Mouse (Mus musculus) lung, embryonic 14.5 days (tissue): ENCODE data around the gene Spata5. TPM values are rescaled to one million over a fixed set of nuclear protein-coding genes. Genes with fewer than 3 reads are reported as not detected.
"Not testable (repeated sequence)": the region's sequence is repeated elsewhere in the genome, so short reads cannot be mapped to it uniquely, and the experiment has no call there.

Source experiments
- ATAC-seq: fragments of 200-750 bp; cut with Nextera tagmentation; 2 replicates; pipeline ENCODE4 v1.8.0; 2017; ENCODE audit warnings: mild to moderate bottlenecking, moderate TSS enrichment, moderate library complexity; ENCODE audit not compliant: insufficient read depth
- DNase-seq: peaks from one replicate; pipeline ENCODE4 v3.0.0-alpha.2; 2015
- H3K27ac ChIP-seq: fragments of 300-500 bp; sonication (generic); 2 replicates; pipeline ENCODE4 v1.5.1; 2014; ENCODE audit warnings: low read depth, mild to moderate bottlenecking, moderate library complexity
- H3K27me3 ChIP-seq: fragments of 300-500 bp; sonication (generic); 2 replicates; pipeline ENCODE4 v1.6.1; 2014; ENCODE audit warnings: low read length, control low read depth; ENCODE audit not compliant: insufficient read depth
- H3K36me3 ChIP-seq: fragments of 300-500 bp; sonication (generic); 2 replicates; pipeline ENCODE4 v1.6.1; 2014; ENCODE audit warnings: control low read depth; ENCODE audit not compliant: insufficient read depth
- H3K4me1 ChIP-seq: fragments of 300-500 bp; sonication (generic); 2 replicates; pipeline ENCODE4 v1.6.1; 2014; ENCODE audit warnings: antibody characterized with exemption, control low read depth; ENCODE audit not compliant: insufficient read depth
- H3K4me2 ChIP-seq: fragments of 300-500 bp; sonication (generic); 2 replicates; pipeline ENCODE4 v1.6.1; 2014; ENCODE audit warnings: mild to moderate bottlenecking
- H3K4me3 ChIP-seq: fragments of 300-500 bp; sonication (generic); 2 replicates; pipeline ENCODE4 v1.5.1; 2014; ENCODE audit warnings: low read depth, low read length
- H3K9ac ChIP-seq: fragments of 300-500 bp; sonication (generic); 2 replicates; pipeline ENCODE4 v1.6.1; 2014
- H3K9me3 ChIP-seq: fragments of 300-500 bp; sonication (generic); 2 replicates; pipeline ENCODE4 v1.6.1; 2016; ENCODE audit warnings: low read depth, low read length, control low read depth
- CTCF ChIP-seq: IDR thresholded peaks from 2 replicates; pipeline ENCODE4 v1.5.1; 2016; ENCODE audit warnings: antibody characterized with exemption, low read depth
- WGBS: fragments of 180-500 bp; shearing (Covaris S2); extraction: QIAGEN DNeasy Blood & Tissue Kit; methylation state at CpG from one replicate; pipeline ENCODE4 v1.1.7; 2014; 5-methylcytosine and 5-hydroxymethylcytosine counted together
- polyA plus RNA-seq: library from polyadenylated mRNA; unstranded; fragments of >200 nt; fragmentation: Nextera tagmentation; extraction: Ambion mirVana; gene quantifications from 2 replicates; pipeline ENCODE4 v1.2.1, GENCODE M21; 2014

Gene Spata5
- polyA plus RNA-seq, 1 experiment from 2014 or later, result 42.0 TPM

DNA sequence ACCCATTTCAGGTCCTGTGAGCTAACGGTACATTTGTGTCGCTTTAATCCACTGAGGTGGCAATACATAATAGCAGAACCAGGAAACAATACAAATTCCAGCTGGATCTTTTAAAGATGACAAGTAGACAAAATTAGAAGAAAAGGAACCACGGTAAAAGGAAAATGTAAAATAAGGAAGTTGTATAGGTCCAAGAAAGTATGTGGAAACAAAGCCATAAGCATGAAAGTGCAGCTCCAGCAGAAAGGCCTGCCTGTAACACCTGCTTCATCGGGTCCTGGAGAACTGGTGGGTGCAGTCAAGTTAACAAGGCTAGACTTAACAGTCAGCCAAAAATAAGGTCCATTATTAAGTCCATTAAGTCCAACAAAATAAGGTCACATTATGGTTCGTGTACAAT lies 164.9 kb downstream of the Spata5 start:
- H3K27ac ChIP-seq, result no peak overlapping the region
- H3K9ac ChIP-seq, result no peak overlapping the region
- peaks cover 7% of the 10 kb centered on the region for H3K4me1 ChIP-seq
- H3K27me3 ChIP-seq, result no peaks in the 10 kb centered on the region
- H3K9me3 ChIP-seq, result no peaks in the 10 kb centered on the region
- no peak overlapping the region for H3K4me2 ChIP-seq
- WGBS, result 78% methylated on average over 5 of the region's 5 CpGs
- TF ChIP-seq CTCF, result no peak
- DNase-seq, result no peak
- H3K36me3 ChIP-seq, result peaks cover 3% of the 10 kb centered on the region; the same call in 1 of the 2 replicates
- ATAC-seq, result no peak
- no peak overlapping the region for H3K4me3 ChIP-seq

DNA sequence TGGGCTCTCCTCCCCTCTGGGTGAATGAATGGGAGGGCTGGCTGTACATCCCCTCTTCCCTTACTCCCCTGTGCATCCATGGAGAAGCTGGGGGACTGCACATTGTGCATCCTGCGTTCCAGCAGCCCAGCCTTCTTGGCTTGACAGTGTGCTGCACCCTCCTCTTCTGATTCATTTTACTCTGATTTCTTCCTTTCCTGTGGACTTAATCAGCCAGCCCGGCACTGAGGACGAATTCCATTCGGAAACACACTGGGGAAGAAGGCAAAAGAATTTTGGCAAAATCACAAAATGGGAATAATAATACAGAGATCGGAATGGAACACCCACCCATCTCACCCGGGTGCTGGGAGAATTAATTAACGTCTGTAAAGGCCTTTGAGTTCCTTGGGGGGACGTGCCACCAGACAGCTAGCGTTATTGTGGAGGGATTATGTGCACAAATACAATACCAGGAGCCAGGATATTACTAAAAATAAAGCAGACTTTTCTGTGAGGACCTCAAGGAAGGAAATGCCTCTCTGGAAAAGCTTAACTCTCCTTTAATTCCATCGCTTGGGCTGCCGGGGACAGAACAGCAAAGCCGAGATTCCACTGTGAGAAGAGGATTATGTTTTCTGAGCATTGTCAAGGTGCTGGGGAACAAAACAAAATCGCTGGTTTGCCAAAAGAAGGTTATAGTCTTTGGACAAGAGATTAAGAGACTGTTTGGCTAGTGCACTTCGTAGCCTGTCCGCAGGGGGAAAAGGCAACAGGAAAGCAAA lies 166.5 kb downstream of the Spata5 start:
- Histone ChIP-seq H3K36me3 (no peaks in the 10 kb centered on the region), H3K27ac (peak overlapping the region; percentile 77), H3K27me3 (no peaks in the 10 kb centered on the region), H3K9me3 (no peaks in the 10 kb centered on the region), H3K4me2 (peak overlapping the region; percentile 55), H3K9ac (peak overlapping the region; percentile 41; the same call in 1 of the 2 replicates), H3K4me3 (peak overlapping the region; percentile 11; the same call in 1 of the 2 replicates), H3K4me1 (peaks cover 7% of the 10 kb centered on the region)
- DNase-seq (peak; percentile 64), ATAC-seq (no peak; the same call in 1 of the 2 replicates)
- WGBS, result 20% methylated on average over 15 of the region's 15 CpGs
- TF ChIP-seq CTCF, result no peak

DNA sequence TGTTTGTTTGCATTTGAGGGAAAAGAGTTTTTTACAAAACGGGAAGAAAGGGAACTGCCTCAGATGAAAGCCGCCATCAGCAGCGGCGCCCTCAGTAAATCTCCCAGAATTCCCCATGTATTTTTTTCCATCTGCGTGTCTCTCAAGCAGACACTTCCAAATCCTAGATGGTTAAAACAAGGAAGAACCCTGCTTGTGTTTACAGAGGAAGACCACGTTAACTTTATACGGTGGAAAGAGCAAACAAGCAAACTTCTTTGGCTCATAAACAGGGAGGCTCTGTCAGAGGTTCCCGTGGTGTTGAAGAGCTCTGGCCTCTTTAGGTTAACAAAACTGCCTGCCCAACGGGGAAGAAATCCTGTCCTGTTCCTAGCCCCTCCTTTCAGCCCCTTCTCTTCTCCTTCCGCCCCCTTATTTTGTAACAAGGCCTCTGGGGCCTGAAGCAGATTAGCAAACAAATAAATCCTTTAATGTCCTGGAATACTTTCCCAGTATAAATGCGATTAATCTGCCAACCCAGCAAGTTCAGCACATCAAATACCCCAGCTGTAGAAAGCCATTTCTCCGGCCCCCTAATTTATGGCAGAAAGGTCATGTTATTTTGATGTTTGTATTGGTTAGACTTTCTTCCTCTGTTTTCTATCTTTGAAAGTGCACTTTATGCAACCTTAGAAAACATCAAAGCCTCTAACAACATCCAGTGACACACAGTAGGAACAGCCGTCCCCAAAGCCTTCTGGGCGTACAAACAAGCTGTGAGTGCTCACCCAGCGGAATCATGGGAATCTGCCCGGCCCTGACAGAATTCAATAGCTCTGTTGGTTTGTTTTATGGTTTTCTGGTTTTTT lies 167.3 kb downstream of the Spata5 start:
- H3K9ac ChIP-seq, result peak overlapping the region; percentile 41
- no peaks in the 10 kb centered on the region for H3K9me3 ChIP-seq
- WGBS, result 31% methylated on average over 16 of the region's 16 CpGs
- H3K4me1 ChIP-seq, result peaks cover 7% of the 10 kb centered on the region
- H3K27me3 ChIP-seq, result no peaks in the 10 kb centered on the region
- TF ChIP-seq CTCF, result no peak
- peak overlapping the region; percentile 11; the same call in 1 of the 2 replicates for H3K4me3 ChIP-seq
- H3K4me2 ChIP-seq, result peak overlapping the region; percentile 55
- H3K27ac ChIP-seq, result peak overlapping the region; percentile 77
- ATAC-seq (0 out of 2 replicates have a peak, but pooled peaks have one; percentile 21), DNase-seq (peak; percentile 47)
- no peaks in the 10 kb centered on the region for H3K36me3 ChIP-seq

DNA sequence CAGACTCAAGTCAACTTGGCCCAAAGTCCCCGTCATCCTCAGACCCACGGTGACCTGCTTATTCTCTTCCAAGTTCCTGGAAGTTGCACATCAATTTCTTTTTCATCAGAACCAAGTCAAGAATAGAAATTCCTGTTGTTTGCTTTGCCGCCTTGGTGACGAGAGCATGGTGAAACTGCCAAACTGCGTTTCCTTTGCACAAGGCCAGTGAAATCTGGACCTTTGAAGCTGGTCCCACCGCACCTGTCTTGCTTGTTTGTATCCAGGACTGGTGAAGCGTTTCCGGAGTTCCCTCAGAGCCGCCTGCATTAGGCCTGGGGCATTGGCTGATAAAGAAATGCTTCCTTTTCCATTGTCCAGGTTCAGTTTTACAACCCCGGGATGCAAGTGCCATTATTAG lies 176.0 kb downstream of the Spata5 start:
- peak; percentile 47 for DNase-seq
- Histone ChIP-seq H3K9me3 (no peaks in the 10 kb centered on the region), H3K9ac (no peak overlapping the region), H3K4me3 (no peak overlapping the region), H3K27me3 (no peaks in the 10 kb centered on the region), H3K4me2 (no peak overlapping the region), H3K36me3 (no peaks in the 10 kb centered on the region), H3K4me1 (no peaks in the 10 kb centered on the region), H3K27ac (no peak overlapping the region)
- no peak for ATAC-seq
- TF ChIP-seq CTCF, result no peak
- 71% methylated on average over 10 of the region's 10 CpGs for WGBS

DNA sequence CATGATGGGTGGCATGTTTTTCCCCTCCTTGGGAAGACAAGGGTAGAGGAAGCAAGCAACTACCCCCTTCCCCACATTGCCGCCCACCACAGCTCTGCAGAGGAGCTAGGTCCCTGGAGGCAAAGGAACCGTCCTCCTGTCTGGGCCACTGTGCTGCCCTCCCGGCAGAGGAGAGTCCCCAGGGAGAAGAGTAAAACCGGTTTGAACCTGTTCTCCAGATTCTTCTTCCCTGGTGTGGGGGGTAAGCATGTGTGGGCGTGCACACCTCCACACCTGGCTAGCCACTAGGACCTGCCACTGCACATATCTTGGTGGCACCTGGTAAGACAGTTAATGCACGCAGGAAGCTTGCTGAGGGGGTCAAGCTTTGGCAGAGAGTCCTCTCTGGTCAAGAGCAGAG lies 176.8 kb downstream of the Spata5 start:
- no peak for TF ChIP-seq CTCF
- 55% methylated on average over 6 of the region's 6 CpGs for WGBS
- no peak overlapping the region for H3K9ac ChIP-seq
- ATAC-seq, result 0 out of 2 replicates have a peak, but pooled peaks have one; percentile 38
- H3K9me3 ChIP-seq, result no peaks in the 10 kb centered on the region
- H3K4me2 ChIP-seq, result no peak overlapping the region
- H3K27me3 ChIP-seq, result no peaks in the 10 kb centered on the region
- H3K27ac ChIP-seq, result no peak overlapping the region
- H3K4me3 ChIP-seq, result no peak overlapping the region
- no peaks in the 10 kb centered on the region for H3K36me3 ChIP-seq
- DNase-seq, result no peak
- H3K4me1 ChIP-seq, result no peaks in the 10 kb centered on the region

DNA sequence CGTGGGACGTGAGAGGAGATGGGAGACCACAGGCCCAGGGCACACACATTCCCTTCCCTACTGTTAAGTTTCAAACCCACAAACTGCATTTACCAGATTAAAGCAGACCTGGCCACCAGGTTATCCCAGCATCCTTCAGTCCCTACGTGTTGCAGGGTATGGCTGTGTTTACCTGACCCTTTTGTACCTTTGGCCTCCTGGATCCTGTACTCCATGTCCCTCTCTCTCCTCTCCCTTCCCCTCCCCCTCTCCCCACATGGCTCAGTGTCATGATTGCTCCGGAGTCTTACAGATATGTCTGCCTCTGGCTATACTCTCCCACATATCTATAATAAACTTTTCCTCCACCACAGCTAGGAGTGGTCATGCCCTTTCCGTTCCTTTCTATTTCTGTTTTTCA lies 177.5 kb downstream of the Spata5 start:
- 48% methylated on average over 5 of the region's 5 CpGs for WGBS

DNA sequence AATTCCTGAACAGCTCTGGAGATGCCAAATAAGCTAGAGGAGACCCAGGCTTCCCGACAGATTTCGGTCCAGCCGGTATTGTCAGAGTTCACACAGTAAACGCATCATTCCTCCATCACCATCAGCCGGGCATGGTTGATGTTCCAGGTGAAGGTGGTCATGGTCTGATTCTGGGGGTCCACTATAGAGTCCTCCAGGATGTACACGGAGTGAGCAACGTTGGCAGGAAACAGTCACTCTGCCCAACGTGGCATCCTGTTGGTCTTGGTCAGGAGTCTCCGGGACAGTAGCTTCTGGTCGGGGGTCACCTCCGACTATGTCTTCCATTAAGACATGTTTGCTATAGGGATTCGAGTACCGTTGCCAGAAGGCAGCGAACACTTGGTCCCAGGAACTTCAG lies 179.9 kb downstream of the Spata5 start:
- H3K4me3 ChIP-seq, H3K9me3 ChIP-seq, H3K9ac ChIP-seq, H3K27ac ChIP-seq, ATAC-seq, H3K27me3 ChIP-seq, H3K4me2 ChIP-seq, H3K4me1 ChIP-seq, H3K36me3 ChIP-seq, DNase-seq: not testable (repeated sequence)
- WGBS, result 88% methylated on average over 14 of the region's 14 CpGs

More for the DNA sequence above, 177.5 kb downstream of the Spata5 start:
- no peak for TF ChIP-seq CTCF
- DNase-seq, result no peak
- H3K4me1 ChIP-seq, result no peaks in the 10 kb centered on the region
- no peak overlapping the region for H3K27ac ChIP-seq
- no peaks in the 10 kb centered on the region for H3K27me3 ChIP-seq
- H3K9me3 ChIP-seq, result no peaks in the 10 kb centered on the region
- ATAC-seq, result no peak
- no peak overlapping the region for H3K9ac ChIP-seq
- H3K36me3 ChIP-seq, result no peaks in the 10 kb centered on the region
- no peak overlapping the region for H3K4me3 ChIP-seq
- no peak overlapping the region for H3K4me2 ChIP-seq
